Mouse (Mus musculus): ENCODE data around the gene Fam136a. TPM values are rescaled to one million over a fixed set of nuclear protein-coding genes. Genes with fewer than 3 reads are reported as not detected.

Gene Fam136a
- polyA plus RNA-seq, 1 experiment from 2014 or later: 112 TPM

DNA sequence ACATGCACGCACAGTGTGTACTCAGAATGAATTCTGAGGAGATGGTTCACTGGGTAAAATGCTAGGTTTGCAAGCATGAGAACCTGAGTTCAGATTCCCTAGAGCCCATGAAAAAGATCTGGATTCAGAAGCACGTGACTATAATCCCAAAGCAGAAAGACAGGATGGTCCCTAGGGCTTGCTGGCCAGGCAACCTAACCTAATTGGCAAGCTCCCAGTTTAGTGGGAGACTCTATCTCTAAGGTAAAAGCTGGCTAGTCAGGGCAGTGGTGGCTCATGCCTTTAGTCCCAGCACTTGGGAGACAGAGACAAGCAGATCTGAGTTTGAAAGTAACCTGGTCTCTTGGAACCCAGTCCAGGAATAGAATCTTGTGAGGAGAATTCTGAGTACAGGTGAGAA is 33.5 kb downstream of the Fam136a start:
- no peak for ATAC-seq

GRCm38 (mm10) chr6:86399995-86400394 is 34.5 kb downstream of the Fam136a start:
- ATAC-seq: no peak
- Histone ChIP-seq H3K27ac (ENCODE audit: low read depth, low read length) (no peak overlapping the region), H3K9me3 (ENCODE audit: control insufficient read depth, low read length) (no peaks in the 10 kb centered on the region), H3K9ac (ENCODE audit: low read depth, low read length) (no peak overlapping the region), H3K27me3 (replicated peaks; ENCODE audit: control insufficient read depth, insufficient read depth, low read length) (no peaks in the 10 kb centered on the region), H3K36me3 (ENCODE audit: control insufficient read depth, insufficient read depth, low read length) (no peaks in the 10 kb centered on the region), H3K4me2 (ENCODE audit: low read length) (no peak overlapping the region), H3K4me1 (ENCODE audit: control insufficient read depth, insufficient read depth, low read depth, low read length) (peaks cover 20% of the 10 kb centered on the region), H3K4me3 (ENCODE audit: low read length) (no peak overlapping the region)
- 85% methylated on average over 2 of the region's 2 CpGs for WGBS

More for the DNA sequence above, 33.5 kb downstream of the Fam136a start:
- Histone ChIP-seq H3K4me2 (ENCODE audit: low read length) (no peak overlapping the region), H3K27me3 (replicated peaks; ENCODE audit: control insufficient read depth, insufficient read depth, low read length) (no peaks in the 10 kb centered on the region), H3K9me3 (ENCODE audit: control insufficient read depth, low read length) (no peaks in the 10 kb centered on the region), H3K4me3 (ENCODE audit: low read length) (no peak overlapping the region), H3K36me3 (ENCODE audit: control insufficient read depth, insufficient read depth, low read length) (no peaks in the 10 kb centered on the region), H3K9ac (ENCODE audit: low read depth, low read length) (no peak overlapping the region), H3K27ac (ENCODE audit: low read depth, low read length) (no peak overlapping the region), H3K4me1 (ENCODE audit: control insufficient read depth, insufficient read depth, low read depth, low read length) (peaks cover 26% of the 10 kb centered on the region)
- WGBS: 80% methylated on average over 2 of the region's 2 CpGs

DNA sequence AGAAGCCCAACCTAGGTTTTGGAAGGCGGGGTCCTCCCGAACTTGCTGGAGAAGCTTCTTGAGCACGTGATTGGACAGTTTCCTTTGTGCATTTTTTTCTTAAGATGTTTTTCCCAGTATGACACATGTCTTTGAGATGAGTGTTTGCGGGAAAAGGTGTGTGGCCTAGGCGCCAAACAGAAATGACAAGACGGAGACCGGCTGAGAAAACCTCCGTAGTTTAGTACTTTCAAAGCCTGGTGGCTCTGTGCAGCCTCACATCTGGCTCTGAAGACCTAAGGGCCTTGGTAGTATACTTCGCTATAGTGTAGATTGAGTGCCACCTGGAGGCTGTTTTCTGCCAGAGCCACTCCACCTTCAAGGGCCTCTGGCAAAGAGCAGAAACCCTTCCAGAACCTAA is 35.5 kb downstream of the Fam136a start:
- peak overlapping the region; percentile 47 for H3K4me2 ChIP-seq (ENCODE audit: low read length)
- peak overlapping the region; percentile 31; the same call in 1 of the 2 replicates for H3K9ac ChIP-seq (ENCODE audit: low read depth, low read length)
- peaks cover 13% of the 10 kb centered on the region for H3K4me1 ChIP-seq (ENCODE audit: control insufficient read depth, insufficient read depth, low read depth, low read length)
- H3K36me3 ChIP-seq (ENCODE audit: control insufficient read depth, insufficient read depth, low read length): no peaks in the 10 kb centered on the region
- no peaks in the 10 kb centered on the region for H3K27me3 ChIP-seq (replicated peaks; ENCODE audit: control insufficient read depth, insufficient read depth, low read length)
- 7% methylated on average over 9 of the region's 9 CpGs for WGBS
- H3K27ac ChIP-seq (ENCODE audit: low read depth, low read length): no peak overlapping the region
- no peak for ATAC-seq
- H3K4me3 ChIP-seq (ENCODE audit: low read length): peak overlapping the region; percentile 28
- no peaks in the 10 kb centered on the region for H3K9me3 ChIP-seq (ENCODE audit: control insufficient read depth, low read length)

DNA sequence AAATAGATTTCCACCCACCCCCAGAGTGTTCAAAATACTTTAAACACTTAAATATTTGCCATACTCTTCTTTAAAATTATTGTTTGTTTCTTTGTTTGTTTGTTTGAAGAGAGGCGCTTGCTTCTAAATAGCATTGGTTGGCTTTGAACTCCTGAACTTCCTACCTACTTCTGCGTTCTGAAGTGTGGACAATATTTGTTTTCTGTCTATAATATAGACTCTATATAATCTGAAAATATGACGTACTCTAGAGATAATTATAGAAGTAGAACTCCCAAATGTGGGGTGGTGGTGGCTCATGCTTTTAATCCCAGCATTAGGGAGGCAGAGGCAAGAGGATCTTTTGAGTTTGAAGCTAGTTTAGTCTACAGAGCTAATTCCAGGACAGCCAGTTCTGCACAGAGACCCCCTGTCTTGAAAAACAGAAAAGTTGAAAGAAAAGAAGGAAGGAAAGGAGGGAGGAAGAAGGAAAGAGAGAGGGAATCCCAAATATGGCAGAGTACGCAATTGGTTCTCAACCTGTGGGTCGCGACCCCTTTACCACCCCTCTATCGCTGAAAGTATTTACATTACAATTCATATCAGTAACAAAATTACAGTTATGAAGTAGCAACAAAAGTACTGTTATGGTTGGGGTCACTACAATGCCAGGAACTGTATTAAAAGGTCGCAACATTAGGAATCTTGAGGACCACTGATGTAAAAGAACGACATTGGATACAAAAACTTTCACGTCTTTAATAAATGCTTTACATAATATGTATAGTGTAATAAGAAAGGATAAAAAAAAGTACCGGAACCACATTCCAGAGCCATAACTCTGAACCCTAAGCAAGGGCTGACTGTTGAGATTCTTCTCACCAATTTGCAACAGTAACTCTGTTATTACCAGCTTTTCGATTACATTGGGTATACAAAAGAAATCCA is 37.5 kb downstream of the Fam136a start:
- ATAC-seq: no peak
- peak overlapping the region; percentile 35; the same call in 1 of the 2 replicates for H3K9ac ChIP-seq (ENCODE audit: low read depth, low read length)

DNA sequence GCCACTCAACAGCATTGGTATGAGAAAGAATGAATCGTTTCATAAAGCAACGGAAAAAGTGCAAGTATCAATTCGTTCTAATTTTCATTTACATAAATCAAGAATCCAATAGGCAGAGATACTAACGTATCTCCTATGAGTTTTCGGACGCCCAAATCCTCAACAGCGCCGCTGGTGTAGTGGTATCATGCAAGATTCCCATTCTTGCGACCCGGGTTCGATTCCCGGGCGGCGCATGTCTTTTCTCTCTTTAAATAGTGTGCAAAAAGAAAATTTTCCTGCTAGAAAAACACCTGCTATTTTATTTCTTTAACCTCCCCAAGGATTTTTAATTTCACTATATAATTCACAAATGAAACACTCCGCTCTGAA is 38.3 kb downstream of the Fam136a start:
- peaks cover 18% of the 10 kb centered on the region for H3K4me1 ChIP-seq (ENCODE audit: control insufficient read depth, insufficient read depth, low read depth, low read length)
- H3K4me2 ChIP-seq (ENCODE audit: low read length): peak overlapping the region; percentile 60
- peak overlapping the region; percentile 99 for H3K9ac ChIP-seq (ENCODE audit: low read depth, low read length)
- peak overlapping the region; percentile 100 for H3K27ac ChIP-seq (ENCODE audit: low read depth, low read length)
- peak; percentile 83 for ATAC-seq
- no peaks in the 10 kb centered on the region for H3K36me3 ChIP-seq (ENCODE audit: control insufficient read depth, insufficient read depth, low read length)
- H3K4me3 ChIP-seq (ENCODE audit: low read length): peak overlapping the region; percentile 64
- under 1% methylated on average over 15 of the region's 15 CpGs for WGBS
- no peaks in the 10 kb centered on the region for H3K9me3 ChIP-seq (ENCODE audit: control insufficient read depth, low read length)
- H3K27me3 ChIP-seq (replicated peaks; ENCODE audit: control insufficient read depth, insufficient read depth, low read length): no peaks in the 10 kb centered on the region

More for the DNA sequence above, 37.5 kb downstream of the Fam136a start:
- Histone ChIP-seq H3K4me2 (ENCODE audit: low read length) (peak overlapping the region; percentile 60), H3K9me3 (ENCODE audit: control insufficient read depth, low read length) (no peaks in the 10 kb centered on the region), H3K4me3 (ENCODE audit: low read length) (peak overlapping the region; percentile 64), H3K4me1 (ENCODE audit: control insufficient read depth, insufficient read depth, low read depth, low read length) (peaks cover 18% of the 10 kb centered on the region), H3K36me3 (ENCODE audit: control insufficient read depth, insufficient read depth, low read length) (no peaks in the 10 kb centered on the region), H3K27ac (ENCODE audit: low read depth, low read length) (no peak overlapping the region), H3K27me3 (replicated peaks; ENCODE audit: control insufficient read depth, insufficient read depth, low read length) (no peaks in the 10 kb centered on the region)
- WGBS: 40% methylated on average over 12 of the region's 12 CpGs

GRCm38 (mm10) chr6:86404100-86404861 is 38.8 kb downstream of the Fam136a start, which contains the start of gene Tia1:
Gene Tia1, plus strand, starts transcription at chr6:86404219.
- no peaks in the 10 kb centered on the region for H3K36me3 ChIP-seq (ENCODE audit: control insufficient read depth, insufficient read depth, low read length)
- peak within 1 kb of the TSS; percentile 64 for H3K4me3 ChIP-seq (ENCODE audit: low read length)
- H3K9me3 ChIP-seq (ENCODE audit: control insufficient read depth, low read length): no peaks in the 10 kb centered on the region
- peak within 1 kb of the TSS; percentile 84 for H3K4me2 ChIP-seq (ENCODE audit: low read length)
- under 1% methylated on average over 61 of the region's 62 CpGs for whole genome bisulfite sequencing
- no peaks in the 10 kb centered on the region for H3K27me3 ChIP-seq (replicated peaks; ENCODE audit: control insufficient read depth, insufficient read depth, low read length)
- peak within 1 kb of the TSS; percentile 99 for H3K9ac ChIP-seq (ENCODE audit: low read depth, low read length)
- peaks cover 18% of the 10 kb centered on the region for H3K4me1 ChIP-seq (ENCODE audit: control insufficient read depth, insufficient read depth, low read depth, low read length)
- peak within 1 kb of the TSS; percentile 100 for H3K27ac ChIP-seq (ENCODE audit: low read depth, low read length)
- peak; percentile 98 for ATAC-seq

- peak overlapping the region; percentile 64 for H3K4me3 ChIP-seq (ENCODE audit: low read length)
- peak overlapping the region; percentile 84 for H3K4me2 ChIP-seq (ENCODE audit: low read length)
- peak overlapping the region; percentile 99 for H3K9ac ChIP-seq (ENCODE audit: low read depth, low read length)
- H3K36me3 ChIP-seq (ENCODE audit: control insufficient read depth, insufficient read depth, low read length): no peaks in the 10 kb centered on the region
- no peak for ATAC-seq
- peaks cover 24% of the 10 kb centered on the region for H3K4me1 ChIP-seq (ENCODE audit: control insufficient read depth, insufficient read depth, low read depth, low read length)
- peak overlapping the region; percentile 100 for H3K27ac ChIP-seq (ENCODE audit: low read depth, low read length)
- no peaks in the 10 kb centered on the region for H3K27me3 ChIP-seq (replicated peaks; ENCODE audit: control insufficient read depth, insufficient read depth, low read length)
- no peaks in the 10 kb centered on the region for H3K9me3 ChIP-seq (ENCODE audit: control insufficient read depth, low read length)
- WGBS: under 1% methylated on average over 11 of the region's 11 CpGs
These were observed 39.5 kb downstream of the Fam136a start for GRCm38 (mm10) chr6:86404996-86405395.

DNA sequence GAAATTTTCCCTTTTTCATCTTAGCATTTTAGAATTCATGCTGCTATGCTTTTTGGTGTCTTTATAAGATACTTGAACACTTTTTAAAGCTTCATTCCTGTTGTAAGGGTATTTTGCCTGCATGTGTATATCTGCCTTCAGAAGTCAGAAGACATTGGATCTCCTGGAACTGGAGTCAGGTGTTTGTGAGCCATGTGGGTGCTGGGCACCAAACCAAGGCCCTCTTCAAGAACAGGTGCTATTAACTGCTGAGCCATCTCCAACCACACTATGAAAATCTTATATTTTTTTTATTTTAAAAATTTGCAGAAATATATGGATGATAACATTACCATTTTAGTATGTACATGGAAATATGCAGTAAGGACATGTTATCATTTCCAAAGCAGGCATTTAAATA is 40.9 kb downstream of the Fam136a start:
- no peaks in the 10 kb centered on the region for H3K27me3 ChIP-seq (replicated peaks; ENCODE audit: control insufficient read depth, insufficient read depth, low read length)
- no peaks in the 10 kb centered on the region for H3K36me3 ChIP-seq (ENCODE audit: control insufficient read depth, insufficient read depth, low read length)
- ATAC-seq: no peak
- H3K4me1 ChIP-seq (ENCODE audit: control insufficient read depth, insufficient read depth, low read depth, low read length): peaks cover 20% of the 10 kb centered on the region
- H3K4me2 ChIP-seq (ENCODE audit: low read length): peak overlapping the region; percentile 84
- no peaks in the 10 kb centered on the region for H3K9me3 ChIP-seq (ENCODE audit: control insufficient read depth, low read length)
- peak overlapping the region; percentile 26 for H3K4me3 ChIP-seq (ENCODE audit: low read length)
- no peak overlapping the region for H3K27ac ChIP-seq (ENCODE audit: low read depth, low read length)
- H3K9ac ChIP-seq (ENCODE audit: low read depth, low read length): no peak overlapping the region; the same call in 1 of the 2 replicates

DNA sequence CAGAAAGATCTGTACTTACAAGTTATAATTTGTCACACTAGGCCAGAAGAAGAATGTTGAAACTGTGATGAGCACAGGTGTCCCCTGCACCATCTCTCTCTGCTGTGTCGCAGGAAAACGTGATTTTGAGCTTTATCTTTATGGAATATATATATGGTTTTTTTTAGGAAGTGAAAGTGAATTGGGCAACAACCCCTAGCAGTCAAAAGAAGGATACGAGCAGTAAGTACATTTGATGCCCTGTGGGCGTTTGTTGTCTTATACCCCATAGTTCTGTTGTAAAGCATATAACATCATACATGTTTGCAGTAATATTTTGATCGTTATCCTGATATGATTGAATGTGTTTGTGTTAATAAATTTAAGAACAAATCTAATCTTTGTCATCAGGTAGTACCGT is 53.3 kb downstream of the Fam136a start:
- Histone ChIP-seq H3K4me1 (ENCODE audit: control insufficient read depth, insufficient read depth, low read depth, low read length) (no peaks in the 10 kb centered on the region), H3K36me3 (ENCODE audit: control insufficient read depth, insufficient read depth, low read length) (peaks cover 43% of the 10 kb centered on the region), H3K4me3 (ENCODE audit: low read length) (no peak overlapping the region), H3K27ac (ENCODE audit: low read depth, low read length) (no peak overlapping the region), H3K27me3 (replicated peaks; ENCODE audit: control insufficient read depth, insufficient read depth, low read length) (no peaks in the 10 kb centered on the region), H3K9me3 (ENCODE audit: control insufficient read depth, low read length) (no peaks in the 10 kb centered on the region), H3K4me2 (ENCODE audit: low read length) (no peak overlapping the region), H3K9ac (ENCODE audit: low read depth, low read length) (no peak overlapping the region)
- WGBS: 91% methylated on average over 6 of the region's 6 CpGs
- ATAC-seq: no peak
